Mouse (Mus musculus) forebrain, postnatal 0 days (tissue): ENCODE measurements around the gene Dnajc6. TPM values are rescaled to one million over a fixed set of nuclear protein-coding genes. Genes with fewer than 3 reads are reported as not detected.

Experiments
- ATAC-seq: fragments of 200-750 bp; cut with Nextera tagmentation; 2 replicates; pipeline ENCODE4 v1.8.0; 2017; ENCODE audit warnings: mild to moderate bottlenecking, moderate library complexity
- DNase-seq: peaks from one replicate; pipeline ENCODE4 v3.0.0-alpha.2; 2015
- H3K27ac ChIP-seq: fragments of 300-500 bp; sonication (generic); 2 replicates; pipeline ENCODE4 v1.5.1; 2014; ENCODE audit warnings: low read depth, mild to moderate bottlenecking, antibody characterized with exemption, low read length, moderate library complexity, mixed read lengths
- H3K27me3 ChIP-seq: fragments of 300-500 bp; sonication (generic); 2 replicates; pipeline ENCODE4 v1.6.1; 2014; ENCODE audit warnings: mild to moderate bottlenecking, low read length, mixed read lengths; ENCODE audit not compliant: insufficient read depth
- H3K36me3 ChIP-seq: fragments of 300-500 bp; sonication (generic); 2 replicates; pipeline ENCODE4 v1.6.1; 2014; ENCODE audit warnings: mild to moderate bottlenecking, moderate library complexity; ENCODE audit not compliant: insufficient read depth
- H3K4me1 ChIP-seq: fragments of 300-500 bp; sonication (generic); 2 replicates; pipeline ENCODE4 v1.6.1; 2014; ENCODE audit warnings: antibody characterized with exemption; ENCODE audit not compliant: insufficient read depth
- H3K4me2 ChIP-seq: fragments of 300-500 bp; sonication (generic); 2 replicates; pipeline ENCODE4 v1.6.1; 2014; ENCODE audit warnings: low read depth, mild to moderate bottlenecking, moderate library complexity
- H3K4me3 ChIP-seq: fragments of 300-500 bp; sonication (generic); 2 replicates; pipeline ENCODE4 v1.5.1; 2014; ENCODE audit warnings: low read depth, low read length, mixed read lengths
- H3K9ac ChIP-seq: fragments of 300-500 bp; sonication (generic); 2 replicates; pipeline ENCODE4 v1.6.1; 2014; ENCODE audit warnings: mild to moderate bottlenecking
- H3K9me3 ChIP-seq: fragments of 300-500 bp; sonication (generic); 2 replicates; pipeline ENCODE4 v1.6.1; 2016; ENCODE audit warnings: low read length
- CTCF ChIP-seq: sonication (generic); IDR thresholded peaks from 2 replicates; pipeline ENCODE4 v1.5.1; 2016; ENCODE audit warnings: antibody characterized with exemption, control low read depth, low read depth
- WGBS: fragments of 180-500 bp; shearing (Covaris S2); extraction: QIAGEN DNeasy Blood & Tissue Kit; methylation state at CpG from one replicate; pipeline ENCODE4 v1.1.7; 2014; 5-methylcytosine and 5-hydroxymethylcytosine counted together
- polyA plus RNA-seq: library from polyadenylated mRNA; unstranded; fragments of >200 nt; fragmentation: Nextera tagmentation; extraction: Ambion mirVana; gene quantifications from 2 replicates; pipeline ENCODE4 v1.2.1, GENCODE M21; 2015
- total RNA-seq: library from RNA; depleted of rRNA; stranded (reverse); fragments of >200 nt; gene quantifications from 2 replicates; pipeline ENCODE4 v1.2.3, GENCODE M21; 2014

Dnajc6 gene
- total and polyA plus RNA-seq, 2 experiments from 2014 or later: 46.0 to 153 TPM

GRCm38 (mm10) chr4:101647976-101648642, 151.7 kb downstream of the Dnajc6 start:
- TF ChIP-seq CTCF: no peak; the same call in 1 of the 2 replicates
- 1% methylated on average over 20 of the region's 20 CpGs for WGBS
- no peaks in the 10 kb centered on the region for H3K9me3 ChIP-seq

GRCm38 (mm10) chr4:101648745-101649144, 152.3 kb downstream of the Dnajc6 start:
- H3K9ac ChIP-seq: peak overlapping the region; percentile 77
- H3K4me3 ChIP-seq: peak overlapping the region; percentile 69
- no peaks in the 10 kb centered on the region for H3K36me3 ChIP-seq
- ATAC-seq: no peak
- H3K27me3 ChIP-seq: no peaks in the 10 kb centered on the region
- H3K4me1 ChIP-seq: peaks cover 12% of the 10 kb centered on the region; the same call in 1 of the 2 replicates
- H3K27ac ChIP-seq: no peak overlapping the region
- 81% methylated on average over 1 of the region's 1 CpGs for WGBS
- no peaks in the 10 kb centered on the region for H3K9me3 ChIP-seq
- no peak for TF ChIP-seq CTCF
- peak overlapping the region; percentile 62 for H3K4me2 ChIP-seq
- DNase-seq: no peak

More at GRCm38 (mm10) chr4:101647976-101648642, 151.7 kb downstream of the Dnajc6 start:
- DNase-seq (no peak), ATAC-seq (no peak)
- peak overlapping the region; percentile 90 for H3K27ac ChIP-seq
- H3K4me3 ChIP-seq: peak overlapping the region; percentile 69
- no peaks in the 10 kb centered on the region for H3K36me3 ChIP-seq
- H3K4me1 ChIP-seq: peaks cover 12% of the 10 kb centered on the region; the same call in 1 of the 2 replicates
- H3K4me2 ChIP-seq: peak overlapping the region; percentile 62
- no peaks in the 10 kb centered on the region for H3K27me3 ChIP-seq
- H3K9ac ChIP-seq: peak overlapping the region; percentile 77

- 0 out of 2 replicates have a peak, but pooled peaks cover 10% of the 10 kb centered on the region for H3K36me3 ChIP-seq
- no peak for ATAC-seq
- H3K9me3 ChIP-seq: no peaks in the 10 kb centered on the region
- no peak overlapping the region for H3K4me2 ChIP-seq
- H3K4me3 ChIP-seq: no peak overlapping the region
- 89% methylated on average over 2 of the region's 2 CpGs for WGBS
- no peak overlapping the region for H3K27ac ChIP-seq
- no peak for DNase-seq
- peaks cover 12% of the 10 kb centered on the region; the same call in 1 of the 2 replicates for H3K4me1 ChIP-seq
- no peak for TF ChIP-seq CTCF
- H3K27me3 ChIP-seq: no peaks in the 10 kb centered on the region
- H3K9ac ChIP-seq: no peak overlapping the region
Measured at GRCm38 (mm10) chr4:101650961-101651360, 154.5 kb downstream of the Dnajc6 start.

- 87% methylated on average over 6 of the region's 6 CpGs for WGBS
- H3K4me1 ChIP-seq: 0 out of 2 replicates have a peak, but pooled peaks cover under 1% of the 10 kb centered on the region
- no peak for TF ChIP-seq CTCF
Measured at GRCm38 (mm10) chr4:101654256-101654655, 157.8 kb downstream of the Dnajc6 start.

GRCm38 (mm10) chr4:101654788-101655414, 158.5 kb downstream of the Dnajc6 start:
- H3K9ac ChIP-seq: no peak overlapping the region
- peaks cover 19% of the 10 kb centered on the region; the same call in 1 of the 2 replicates for H3K36me3 ChIP-seq
- H3K4me2 ChIP-seq: no peak overlapping the region
- no peak for TF ChIP-seq CTCF
- H3K9me3 ChIP-seq: no peaks in the 10 kb centered on the region
- H3K27ac ChIP-seq: no peak overlapping the region
- DNase-seq (no peak), ATAC-seq (no peak)
- H3K4me3 ChIP-seq: no peak overlapping the region
- no peaks in the 10 kb centered on the region for H3K4me1 ChIP-seq
- 78% methylated on average over 4 of the region's 4 CpGs for WGBS
- H3K27me3 ChIP-seq: no peaks in the 10 kb centered on the region

More at GRCm38 (mm10) chr4:101654256-101654655, 157.8 kb downstream of the Dnajc6 start:
- no peak for DNase-seq
- Histone ChIP-seq H3K4me3 (no peak overlapping the region), H3K27me3 (no peaks in the 10 kb centered on the region), H3K9ac (no peak overlapping the region), H3K36me3 (peaks cover 15% of the 10 kb centered on the region; the same call in 1 of the 2 replicates), H3K27ac (no peak overlapping the region), H3K4me2 (no peak overlapping the region), H3K9me3 (no peaks in the 10 kb centered on the region)
- no peak for ATAC-seq

- DNase-seq: no peak
Measured at GRCm38 (mm10) chr4:101655415-101655790, 159.0 kb downstream of the Dnajc6 start.

GRCm38 (mm10) chr4:101656056-101656455, 159.6 kb downstream of the Dnajc6 start:
- H3K27me3 ChIP-seq: no peaks in the 10 kb centered on the region
- no peaks in the 10 kb centered on the region for H3K4me1 ChIP-seq
- H3K27ac ChIP-seq: no peak overlapping the region
- ATAC-seq (no peak), DNase-seq (no peak)
- H3K9me3 ChIP-seq: no peaks in the 10 kb centered on the region
- no peak overlapping the region for H3K4me3 ChIP-seq
- peaks cover 26% of the 10 kb centered on the region for H3K36me3 ChIP-seq
- TF ChIP-seq CTCF: no peak
- no peak overlapping the region for H3K4me2 ChIP-seq
- 88% methylated on average over 15 of the region's 15 CpGs for WGBS
- H3K9ac ChIP-seq: no peak overlapping the region

More at GRCm38 (mm10) chr4:101655415-101655790, 159.0 kb downstream of the Dnajc6 start:
- no peak for TF ChIP-seq CTCF
- 93% methylated on average over 7 of the region's 7 CpGs for WGBS
- Histone ChIP-seq H3K4me3 (no peak overlapping the region), H3K4me2 (no peak overlapping the region), H3K4me1 (no peaks in the 10 kb centered on the region), H3K9ac (no peak overlapping the region), H3K27ac (no peak overlapping the region), H3K36me3 (peaks cover 21% of the 10 kb centered on the region), H3K27me3 (no peaks in the 10 kb centered on the region), H3K9me3 (no peaks in the 10 kb centered on the region)
- ATAC-seq: no peak
